Mouse (Mus musculus) megakaryocyte, adult 5-6 weeks (primary cell): ENCODE data around the gene Wdfy3. TPM values are rescaled to one million over a fixed set of nuclear protein-coding genes. Genes with fewer than 3 reads are reported as not detected.
A peak's percentile ranks its signal among the peaks of the same experiment; 100 is the strongest.

Experiments
- ATAC-seq: 2 replicates; pipeline ENCODE4 v1.8.0; 2016; ENCODE audit warnings: mild to moderate bottlenecking, inconsistent platforms; ENCODE audit not compliant: poor library complexity, severe bottlenecking
- total RNA-seq, 2 experiments: library from RNA; stranded (forward) in 1 of 2; stranded (reverse) in 1 of 2; fragments of 153-499, 151-499 nt in 1 of 2; fragments of 221-1000, 200-1000 nt in 1 of 2; gene quantifications; 2 replicates each; pipeline versions ENCODE4 v1.2.3 to v1.2.4; 2015 to 2017

Gene Wdfy3
- total RNA-seq, 2 experiments from 2014 or later = 11.5 to 20.3 TPM

DNA sequence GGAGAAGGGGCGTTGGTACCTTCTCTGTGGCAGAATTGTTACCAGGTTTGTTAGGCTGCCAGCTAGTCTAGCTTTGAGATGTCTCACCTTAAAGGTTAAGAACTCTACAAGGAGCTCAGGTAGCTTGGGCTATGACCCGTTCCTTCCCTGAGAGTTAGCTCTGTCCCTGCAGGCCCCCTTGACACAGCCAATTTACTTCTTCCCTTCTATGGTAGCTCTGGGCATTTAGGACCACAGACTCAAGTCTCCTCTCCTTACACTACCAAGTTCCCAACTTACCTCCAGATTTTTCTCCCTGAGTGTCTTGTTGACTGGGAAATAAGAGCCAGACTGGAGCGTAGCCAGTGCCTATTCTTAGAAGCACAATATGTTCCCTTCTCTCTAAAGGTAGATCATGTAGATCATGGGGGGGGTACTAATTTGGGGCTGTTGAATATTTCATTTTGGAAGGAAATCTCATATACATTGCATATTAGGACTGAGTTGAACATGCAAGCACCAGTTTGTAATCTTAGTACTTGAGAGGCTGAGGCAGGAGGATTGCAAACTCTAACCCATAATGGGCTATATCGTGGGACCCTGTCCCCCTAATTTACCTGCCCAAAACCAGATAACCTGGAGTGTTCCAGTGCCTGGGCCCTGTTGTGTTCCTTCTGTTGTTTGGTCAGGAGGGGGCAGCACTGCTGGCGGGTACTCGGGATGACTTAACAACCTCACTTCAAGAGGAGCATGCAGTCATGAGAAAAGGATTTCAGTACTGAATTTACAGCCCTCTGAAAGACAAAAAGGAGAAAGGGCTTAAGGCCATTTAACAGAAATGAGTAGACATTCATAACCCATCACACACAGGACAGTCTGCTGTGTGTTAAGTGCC, 258.2 kb downstream of the Wdfy3 start:
- no peak for ATAC-seq

DNA sequence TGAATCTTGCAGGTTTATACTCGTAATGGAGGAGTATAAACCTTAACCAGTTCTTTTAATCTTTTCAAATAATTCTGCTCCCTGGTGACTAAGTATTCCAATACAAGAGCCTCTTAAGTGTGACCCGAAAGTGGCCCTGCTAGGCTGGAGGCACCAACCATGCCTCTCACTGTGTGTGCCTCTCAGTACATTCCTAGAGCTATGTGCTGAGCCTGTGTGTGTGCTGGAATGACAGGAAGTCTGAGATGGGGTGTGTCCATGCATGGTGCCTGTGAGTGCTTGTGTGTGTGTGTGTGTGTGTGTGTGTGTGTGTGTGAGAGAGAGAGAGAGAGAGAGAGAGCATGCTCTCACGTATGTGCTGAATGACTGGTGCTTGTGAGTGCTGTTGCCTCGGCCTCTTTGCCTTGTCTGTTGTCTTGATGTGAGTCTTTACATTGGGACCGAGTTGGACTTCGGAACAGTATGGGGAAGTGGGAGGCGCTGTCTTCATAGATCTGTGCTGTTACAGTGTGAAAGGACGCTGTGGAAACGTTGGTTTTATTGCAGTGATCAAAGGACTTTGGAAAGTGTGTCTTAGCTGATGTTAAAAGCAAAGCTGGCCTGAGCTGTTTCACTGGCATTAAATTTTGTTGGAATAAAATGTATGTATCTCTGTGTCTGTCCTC, 267.2 kb downstream of the Wdfy3 start:
- ATAC-seq = no peak

DNA sequence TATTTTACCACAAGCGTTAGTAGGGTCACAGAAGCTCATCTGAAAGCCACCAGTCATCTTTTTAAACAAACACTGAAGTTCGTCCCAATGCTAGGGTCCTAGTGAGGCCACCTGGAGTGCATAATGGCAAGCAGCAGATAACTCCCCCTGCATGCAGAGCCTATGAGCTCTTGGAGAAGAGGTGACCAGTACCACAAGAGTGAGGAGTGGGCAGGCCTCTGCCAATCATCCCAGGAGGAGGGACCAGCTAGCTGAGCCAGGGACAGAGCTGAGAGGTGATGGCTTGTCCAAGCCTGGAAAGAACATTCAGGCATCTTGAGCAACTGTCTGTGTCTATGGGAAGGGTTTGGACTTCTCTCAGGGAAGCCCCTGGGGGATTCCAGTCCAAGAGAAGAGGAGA, 267.8 kb downstream of the Wdfy3 start:
- no peak for ATAC-seq

DNA sequence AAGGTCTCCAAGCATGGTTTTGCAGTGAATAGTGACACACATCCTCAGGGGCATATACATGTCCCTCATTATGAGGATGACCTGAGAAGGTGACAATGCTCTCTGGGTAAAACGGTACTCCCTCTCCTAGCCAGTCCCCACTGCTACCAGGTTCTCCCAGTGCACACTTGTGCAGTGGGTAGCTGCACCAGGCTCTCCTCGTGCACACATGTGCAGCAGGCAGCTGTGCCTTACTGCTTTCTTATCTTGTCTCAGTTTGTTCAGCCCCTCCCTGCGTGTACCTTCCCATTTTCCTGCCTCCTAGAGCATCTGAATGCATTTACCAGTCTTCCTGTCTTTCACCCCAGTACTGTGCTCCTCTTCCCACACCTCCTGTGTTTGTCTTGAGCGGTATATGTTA, 277.1 kb downstream of the Wdfy3 start:
- no peak for ATAC-seq

DNA sequence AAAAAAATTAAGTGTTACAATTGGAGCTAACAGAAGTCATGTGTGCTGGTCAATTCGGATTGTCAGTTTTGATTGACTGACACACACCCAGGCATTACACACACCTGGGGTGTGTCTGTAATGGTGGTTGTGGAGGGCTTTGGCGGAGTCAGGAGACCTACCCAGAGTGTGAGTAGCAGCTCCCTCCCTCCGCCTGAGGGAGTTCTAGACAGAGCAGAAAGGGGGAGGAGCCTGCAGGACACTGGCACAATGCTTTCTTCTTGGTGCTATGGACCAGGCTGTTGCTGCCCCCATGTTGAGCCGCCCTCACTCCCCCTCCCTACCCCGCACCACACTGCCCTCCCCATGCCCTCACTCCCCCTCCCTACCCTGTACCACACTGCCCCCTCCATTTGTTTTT, 279.2 kb downstream of the Wdfy3 start:
- no peak for ATAC-seq

DNA sequence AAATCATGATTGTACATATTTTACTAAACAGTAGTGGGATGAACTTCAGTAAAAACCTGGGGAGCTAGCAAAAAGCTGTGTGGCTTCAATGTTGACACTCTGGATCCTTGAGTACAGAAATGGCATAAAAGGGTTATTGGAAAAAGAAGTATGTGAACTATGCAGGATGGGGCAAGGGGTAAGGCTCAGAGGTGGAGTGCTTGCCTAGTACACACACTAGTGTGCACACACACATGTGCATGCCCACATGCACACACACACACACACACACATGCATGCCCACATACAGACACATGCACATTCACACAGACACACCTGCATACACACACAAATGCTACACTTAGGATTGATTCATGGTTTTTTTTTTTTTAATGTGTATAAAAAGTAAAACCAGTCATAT, 280.0 kb downstream of the Wdfy3 start:
- no peak for ATAC-seq

DNA sequence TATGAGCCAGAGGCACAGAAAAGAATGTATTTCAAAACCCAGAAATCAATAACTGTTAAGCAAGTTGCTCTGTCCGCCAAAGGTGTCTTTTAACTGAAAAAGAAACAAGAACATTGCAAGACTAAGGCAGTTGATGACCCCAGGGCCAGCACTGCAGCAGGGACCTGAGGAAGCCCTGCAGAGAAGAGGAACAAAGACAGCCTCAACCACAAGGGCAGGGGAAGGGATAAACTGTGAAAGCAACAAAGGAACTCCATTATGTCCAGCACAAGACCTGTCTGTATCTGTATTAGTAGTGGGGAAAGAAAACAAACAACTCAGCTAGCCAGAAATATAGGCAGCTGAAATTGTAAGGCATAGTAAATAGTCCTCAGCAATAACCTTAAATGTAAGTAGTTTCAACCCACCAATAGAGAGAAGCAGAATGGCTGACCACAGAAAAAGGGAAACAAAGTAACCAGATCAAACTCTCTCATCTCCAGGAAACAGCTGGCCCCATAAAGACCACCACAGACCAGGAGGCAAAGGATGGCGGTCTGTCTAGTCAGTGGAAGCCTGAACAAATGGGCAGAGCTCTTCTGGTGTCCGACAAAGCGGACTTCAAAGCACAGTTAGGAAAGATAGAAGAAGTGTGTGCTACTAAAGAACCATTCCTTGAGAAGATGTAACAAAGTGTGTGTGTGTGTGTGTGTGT, 283.7 kb downstream of the Wdfy3 start:
- ATAC-seq = peak; percentile 95

DNA sequence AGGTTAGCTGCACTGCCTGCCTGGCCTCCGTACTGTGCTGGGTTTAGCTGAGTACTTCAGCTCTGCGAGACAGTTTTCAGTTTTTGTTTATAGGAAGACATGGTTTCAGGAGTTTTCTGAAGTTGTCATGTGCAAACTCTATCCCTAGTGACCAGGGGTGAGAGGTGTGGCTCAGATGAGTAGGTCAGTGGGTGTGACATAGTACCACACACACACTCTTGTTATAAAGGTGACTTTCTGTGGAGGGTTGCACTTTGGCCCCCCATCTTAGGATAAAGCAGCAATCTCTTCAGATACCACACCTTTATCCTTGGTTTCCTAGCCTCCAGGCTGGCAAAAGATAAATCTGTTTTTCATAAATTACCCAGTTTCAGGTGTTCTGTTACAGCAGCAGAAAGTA, 284.9 kb downstream of the Wdfy3 start:
- ATAC-seq = no peak

DNA sequence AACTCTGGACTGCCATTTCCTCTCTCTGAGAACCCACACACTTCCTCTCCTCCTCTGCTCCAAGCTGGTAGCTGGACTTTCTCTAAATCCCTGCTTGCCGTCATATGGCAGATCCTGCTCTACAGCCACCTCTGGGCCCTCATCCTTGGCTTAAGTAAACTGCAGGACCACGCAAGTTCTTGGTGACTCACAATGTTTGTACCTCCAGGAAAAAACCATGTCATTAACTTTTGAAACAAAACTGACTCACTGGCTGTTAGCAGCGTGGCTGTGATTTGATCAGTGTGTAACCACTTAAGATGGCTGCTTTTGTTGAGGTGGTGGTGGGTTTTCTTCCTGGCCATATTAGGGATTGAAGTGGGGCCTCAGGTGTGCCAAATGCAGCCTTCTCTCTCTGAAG, 285.4 kb downstream of the Wdfy3 start:
- ATAC-seq = no peak
